Mouse (Mus musculus): ENCODE results near the gene Gfral.

Gfral gene

GRCm38 (mm10) chr9:76213557-76213956, at the start of gene Gfral:
Gene Gfral (minus strand): TSS chr9:76213657.
- DNase-seq: no peak

GRCm38 (mm10) chr9:76257731-76258130, 44.3 kb upstream of the Gfral start:
- no peak for DNase-seq

GRCm38 (mm10) chr9:76252544-76252943, 39.1 kb upstream of the Gfral start:
- DNase-seq: no peak

GRCm38 (mm10) chr9:76252109-76252508, 38.7 kb upstream of the Gfral start:
- no peak for DNase-seq

GRCm38 (mm10) chr9:76242322-76242721, 28.9 kb upstream of the Gfral start:
- DNase-seq: no peak

GRCm38 (mm10) chr9:76237946-76238345, 24.5 kb upstream of the Gfral start:
- DNase-seq: no peak

- DNase-seq: no peak
These were observed 23.8 kb upstream of the Gfral start for GRCm38 (mm10) chr9:76237243-76237642.

GRCm38 (mm10) chr9:76236626-76237025, 23.2 kb upstream of the Gfral start:
- DNase-seq: peak; percentile 14

- no peak for DNase-seq
These were observed 22.6 kb upstream of the Gfral start for GRCm38 (mm10) chr9:76235945-76236503.

GRCm38 (mm10) chr9:76234899-76235298, 21.4 kb upstream of the Gfral start:
- no peak for DNase-seq

GRCm38 (mm10) chr9:76230400-76230799, 16.9 kb upstream of the Gfral start:
- no peak for DNase-seq

- peak; percentile 4 for DNase-seq
These were observed 3.9 kb upstream of the Gfral start for GRCm38 (mm10) chr9:76217178-76217975.

GRCm38 (mm10) chr9:76214678-76215077, 1.2 kb upstream of the Gfral start:
- DNase-seq: no peak

GRCm38 (mm10) chr9:76196917-76197316, 16.5 kb downstream of the Gfral start:
- no peak for DNase-seq

GRCm38 (mm10) chr9:76179221-76179620, 34.2 kb downstream of the Gfral start:
- no peak for DNase-seq

- no peak for DNase-seq
These were observed 40.7 kb downstream of the Gfral start for GRCm38 (mm10) chr9:76172686-76173295.

- DNase-seq: no peak
These were observed 45.1 kb downstream of the Gfral start for GRCm38 (mm10) chr9:76168355-76168754.

- DNase-seq: no peak
These were observed 51.0 kb downstream of the Gfral start for GRCm38 (mm10) chr9:76162446-76162845.

- DNase-seq: no peak
These were observed 67.9 kb downstream of the Gfral start for GRCm38 (mm10) chr9:76145593-76145992.

GRCm38 (mm10) chr9:76138378-76139109, 74.9 kb downstream of the Gfral start:
- no peak for DNase-seq

GRCm38 (mm10) chr9:76134042-76134441, 79.4 kb downstream of the Gfral start:
- DNase-seq: no peak

- DNase-seq: no peak
These were observed 84.1 kb downstream of the Gfral start for GRCm38 (mm10) chr9:76129353-76129752.

GRCm38 (mm10) chr9:76124249-76124648, 89.2 kb downstream of the Gfral start:
- no peak for DNase-seq
